Mouse (Mus musculus): ENCODE results near the gene Adora1. TPM values are rescaled to one million over a fixed set of nuclear protein-coding genes. Genes with fewer than 3 reads are reported as not detected.

Adora1 gene
- polyA plus RNA-seq, 1 experiment from 2014 or later = 0.08 TPM

DNA sequence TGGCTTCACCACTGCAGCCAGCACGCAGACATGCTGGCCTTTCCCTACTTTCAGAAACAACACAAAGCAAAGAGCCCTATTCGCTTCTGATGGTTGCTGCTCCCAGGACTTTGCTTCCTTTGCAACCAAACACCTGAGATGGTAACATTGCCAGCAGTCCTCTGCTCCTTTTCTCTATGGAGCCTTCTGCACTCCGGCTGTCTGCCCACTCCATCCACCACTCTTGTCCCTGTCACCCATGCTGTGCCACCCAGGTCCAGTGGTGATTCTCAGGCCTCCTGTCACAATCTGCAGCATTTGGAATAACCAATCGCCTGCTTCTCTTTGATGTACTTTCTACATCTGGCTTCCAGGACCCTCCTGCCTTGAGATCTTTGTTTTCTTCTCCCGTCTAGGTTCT, 9.9 kb downstream of the Adora1 start:
- no peak for DNase-seq (ENCODE audit: low spot score, missing footprints)
- Histone ChIP-seq H3K27me3 (ENCODE audit: control insufficient read depth, insufficient read depth, low read length) (no peaks in the 10 kb centered on the region), H3K4me2 (no peak overlapping the region), H3K4me1 (ENCODE audit: control insufficient read depth, insufficient read depth, low read length) (no peaks in the 10 kb centered on the region), H3K36me3 (ENCODE audit: control insufficient read depth, insufficient read depth, low read length) (no peaks in the 10 kb centered on the region), H3K9ac (ENCODE audit: low read length) (no peak overlapping the region), H3K4me3 (ENCODE audit: low read depth, low read length) (no peak overlapping the region), H3K27ac (ENCODE audit: low read depth, low read length) (no peak overlapping the region), H3K9me3 (ENCODE audit: control insufficient read depth, low read length) (no peaks in the 10 kb centered on the region)
- WGBS = 93% methylated on average over 5 of the region's 5 CpGs
- no peak for ATAC-seq (ENCODE audit: low FRiP score)

GRCm38 (mm10) chr1:134224649-134225227, 10.5 kb downstream of the Adora1 start:
- Histone ChIP-seq H3K4me3 (ENCODE audit: low read depth, low read length) (no peak overlapping the region), H3K27ac (ENCODE audit: low read depth, low read length) (no peak overlapping the region), H3K4me2 (no peak overlapping the region), H3K9me3 (ENCODE audit: control insufficient read depth, low read length) (no peaks in the 10 kb centered on the region), H3K27me3 (ENCODE audit: control insufficient read depth, insufficient read depth, low read length) (no peaks in the 10 kb centered on the region), H3K36me3 (ENCODE audit: control insufficient read depth, insufficient read depth, low read length) (no peaks in the 10 kb centered on the region), H3K9ac (ENCODE audit: low read length) (no peak overlapping the region), H3K4me1 (ENCODE audit: control insufficient read depth, insufficient read depth, low read length) (no peaks in the 10 kb centered on the region)
- ATAC-seq (ENCODE audit: low FRiP score) = no peak
- 88% methylated on average over 12 of the region's 12 CpGs for WGBS
- DNase-seq (ENCODE audit: low spot score, missing footprints) = no peak

- Histone ChIP-seq H3K27ac (ENCODE audit: low read depth, low read length) (no peak overlapping the region), H3K36me3 (ENCODE audit: control insufficient read depth, insufficient read depth, low read length) (no peaks in the 10 kb centered on the region), H3K4me1 (ENCODE audit: control insufficient read depth, insufficient read depth, low read length) (no peaks in the 10 kb centered on the region), H3K4me3 (ENCODE audit: low read depth, low read length) (no peak overlapping the region), H3K9ac (ENCODE audit: low read length) (no peak overlapping the region), H3K27me3 (ENCODE audit: control insufficient read depth, insufficient read depth, low read length) (no peaks in the 10 kb centered on the region), H3K4me2 (no peak overlapping the region), H3K9me3 (ENCODE audit: control insufficient read depth, low read length) (no peaks in the 10 kb centered on the region)
- no peak for DNase-seq (ENCODE audit: low spot score, missing footprints)
- 73% methylated on average over 8 of the region's 8 CpGs for WGBS
- ATAC-seq (ENCODE audit: low FRiP score) = no peak
Measured at GRCm38 (mm10) chr1:134222122-134223055, 12.8 kb downstream of the Adora1 start.

GRCm38 (mm10) chr1:134221172-134221571, 14.1 kb downstream of the Adora1 start:
- no peaks in the 10 kb centered on the region for H3K27me3 ChIP-seq (ENCODE audit: control insufficient read depth, insufficient read depth, low read length)
- H3K9me3 ChIP-seq (ENCODE audit: control insufficient read depth, low read length) = no peaks in the 10 kb centered on the region
- H3K9ac ChIP-seq (ENCODE audit: low read length) = no peak overlapping the region
- H3K4me2 ChIP-seq = no peak overlapping the region
- H3K4me3 ChIP-seq (ENCODE audit: low read depth, low read length) = no peak overlapping the region
- no peaks in the 10 kb centered on the region for H3K36me3 ChIP-seq (ENCODE audit: control insufficient read depth, insufficient read depth, low read length)
- 0 out of 2 replicates have a peak, but pooled peaks cover 1% of the 10 kb centered on the region for H3K4me1 ChIP-seq (ENCODE audit: control insufficient read depth, insufficient read depth, low read length)
- DNase-seq (ENCODE audit: low spot score, missing footprints) (no peak), ATAC-seq (ENCODE audit: low FRiP score) (no peak)
- no peak overlapping the region for H3K27ac ChIP-seq (ENCODE audit: low read depth, low read length)
- WGBS = 95% methylated on average over 1 of the region's 1 CpGs

GRCm38 (mm10) chr1:134219608-134220007, 15.6 kb downstream of the Adora1 start:
- H3K9ac ChIP-seq (ENCODE audit: low read length) = no peak overlapping the region
- H3K36me3 ChIP-seq (ENCODE audit: control insufficient read depth, insufficient read depth, low read length) = no peaks in the 10 kb centered on the region
- 71% methylated on average over 5 of the region's 5 CpGs for WGBS
- DNase-seq (ENCODE audit: low spot score, missing footprints) (no peak), ATAC-seq (ENCODE audit: low FRiP score) (no peak)
- H3K4me2 ChIP-seq = no peak overlapping the region
- no peaks in the 10 kb centered on the region for H3K27me3 ChIP-seq (ENCODE audit: control insufficient read depth, insufficient read depth, low read length)
- peaks cover 9% of the 10 kb centered on the region for H3K4me1 ChIP-seq (ENCODE audit: control insufficient read depth, insufficient read depth, low read length)
- no peak overlapping the region for H3K4me3 ChIP-seq (ENCODE audit: low read depth, low read length)
- no peak overlapping the region for H3K27ac ChIP-seq (ENCODE audit: low read depth, low read length)
- H3K9me3 ChIP-seq (ENCODE audit: control insufficient read depth, low read length) = no peaks in the 10 kb centered on the region

- H3K27me3 ChIP-seq (ENCODE audit: control insufficient read depth, insufficient read depth, low read length) = no peaks in the 10 kb centered on the region
- no peaks in the 10 kb centered on the region for H3K36me3 ChIP-seq (ENCODE audit: control insufficient read depth, insufficient read depth, low read length)
- peaks cover 9% of the 10 kb centered on the region for H3K4me1 ChIP-seq (ENCODE audit: control insufficient read depth, insufficient read depth, low read length)
- ATAC-seq (ENCODE audit: low FRiP score) (no peak), DNase-seq (ENCODE audit: low spot score, missing footprints) (no peak)
- H3K9me3 ChIP-seq (ENCODE audit: control insufficient read depth, low read length) = no peaks in the 10 kb centered on the region
- H3K9ac ChIP-seq (ENCODE audit: low read length) = no peak overlapping the region
- 74% methylated on average over 3 of the region's 3 CpGs for WGBS
- H3K27ac ChIP-seq (ENCODE audit: low read depth, low read length) = no peak overlapping the region
- H3K4me2 ChIP-seq = no peak overlapping the region
- H3K4me3 ChIP-seq (ENCODE audit: low read depth, low read length) = no peak overlapping the region
Measured at GRCm38 (mm10) chr1:134217942-134218341, 17.3 kb downstream of the Adora1 start.

- ATAC-seq (ENCODE audit: low FRiP score) = no peak
- Histone ChIP-seq H3K9me3 (ENCODE audit: control insufficient read depth, low read length) (no peaks in the 10 kb centered on the region), H3K4me2 (no peak overlapping the region), H3K9ac (ENCODE audit: low read length) (no peak overlapping the region), H3K4me1 (ENCODE audit: control insufficient read depth, insufficient read depth, low read length) (peaks cover 9% of the 10 kb centered on the region), H3K4me3 (ENCODE audit: low read depth, low read length) (no peak overlapping the region), H3K36me3 (ENCODE audit: control insufficient read depth, insufficient read depth, low read length) (no peaks in the 10 kb centered on the region), H3K27me3 (ENCODE audit: control insufficient read depth, insufficient read depth, low read length) (no peaks in the 10 kb centered on the region), H3K27ac (ENCODE audit: low read depth, low read length) (no peak overlapping the region)
- WGBS = 73% methylated on average over 12 of the region's 12 CpGs
- DNase-seq (ENCODE audit: low spot score, missing footprints) = no peak
Measured at GRCm38 (mm10) chr1:134217028-134217481, 18.2 kb downstream of the Adora1 start.

GRCm38 (mm10) chr1:134216629-134216971, 18.6 kb downstream of the Adora1 start:
- ATAC-seq (ENCODE audit: low FRiP score) = no peak; the same call in 1 of the 2 replicates

More at GRCm38 (mm10) chr1:134216629-134216971, 18.6 kb downstream of the Adora1 start:
- Histone ChIP-seq H3K4me2 (no peak overlapping the region), H3K36me3 (ENCODE audit: control insufficient read depth, insufficient read depth, low read length) (no peaks in the 10 kb centered on the region), H3K4me3 (ENCODE audit: low read depth, low read length) (no peak overlapping the region), H3K27ac (ENCODE audit: low read depth, low read length) (no peak overlapping the region), H3K4me1 (ENCODE audit: control insufficient read depth, insufficient read depth, low read length) (peaks cover 9% of the 10 kb centered on the region), H3K27me3 (ENCODE audit: control insufficient read depth, insufficient read depth, low read length) (no peaks in the 10 kb centered on the region), H3K9me3 (ENCODE audit: control insufficient read depth, low read length) (no peaks in the 10 kb centered on the region), H3K9ac (ENCODE audit: low read length) (no peak overlapping the region)
- DNase-seq (ENCODE audit: low spot score, missing footprints) = no peak
- WGBS = 86% methylated on average over 2 of the region's 2 CpGs
